Mouse (Mus musculus) neural tube, embryonic 10.5 days (tissue): ENCODE measurements around the gene H2afv.
"Not testable (repeated sequence)": the region's sequence is repeated elsewhere in the genome, so short reads cannot be mapped to it uniquely, and the experiment has no call there.

ENCODE experiments used
- DNase-seq: peaks from one replicate; pipeline ENCODE4 v3.0.0-alpha.2; 2017; ENCODE audit warnings: low spot score; ENCODE audit errors: extremely low spot score

Gene H2afv

DNA sequence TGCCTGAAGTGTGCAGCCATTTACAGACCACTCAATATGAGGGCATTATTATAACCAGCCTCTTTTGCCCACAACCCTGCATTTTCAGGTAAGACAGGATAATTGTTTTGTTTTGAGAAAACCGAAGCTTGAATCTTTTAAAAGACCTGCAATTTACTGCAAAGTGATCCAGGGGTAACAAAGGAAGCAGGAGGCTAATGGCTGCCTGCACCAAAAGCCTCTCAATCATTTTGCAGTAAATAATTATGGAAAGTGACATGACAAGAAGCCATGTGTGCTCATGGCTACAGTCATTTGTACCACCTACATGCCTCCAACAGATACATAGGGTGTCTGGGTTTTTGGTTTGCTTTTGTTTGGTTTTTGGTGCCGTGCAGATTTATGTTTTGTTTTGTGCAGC, 26.8 kb upstream of the H2afv start:
- DNase-seq: no peak

DNA sequence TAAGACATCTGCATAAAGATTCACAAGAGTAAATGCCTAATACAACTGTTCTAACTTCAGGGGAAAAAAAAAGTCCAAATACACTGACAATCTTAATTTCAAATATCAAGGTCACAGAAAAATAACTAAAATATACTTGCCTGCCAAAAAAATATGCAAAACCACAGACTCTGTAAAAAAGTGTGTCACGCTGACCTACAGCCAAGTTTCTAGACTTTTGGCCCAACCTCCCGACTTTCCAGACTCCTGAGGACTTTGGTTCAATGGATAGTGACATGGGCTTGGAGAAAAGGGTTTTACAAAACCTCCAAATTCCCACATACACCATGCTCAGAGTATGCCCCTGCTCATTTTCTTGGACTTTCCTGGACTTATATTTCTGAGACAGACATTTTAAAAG, 24.3 kb upstream of the H2afv start:
- DNase-seq: no peak

DNA sequence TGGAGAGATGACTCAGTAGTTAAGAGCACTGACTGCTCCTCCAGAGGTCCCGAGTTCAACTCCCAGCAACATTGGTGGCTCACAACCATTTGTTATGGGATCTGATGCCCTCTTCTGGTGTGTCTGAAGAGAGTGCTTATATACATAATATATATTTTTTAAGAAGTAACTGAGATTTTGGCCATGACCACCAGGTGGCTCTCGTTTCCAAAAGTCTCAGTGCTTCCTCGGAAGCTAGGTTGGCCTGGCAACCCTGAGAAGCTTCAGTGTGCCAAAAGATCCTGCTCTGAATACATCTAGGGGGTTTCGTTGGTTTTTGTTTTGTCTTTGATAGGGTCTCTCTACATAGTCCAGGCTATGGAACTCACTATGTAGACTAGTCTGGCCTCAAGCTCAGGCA, 20.9 kb upstream of the H2afv start:
- DNase-seq: peak; percentile 56

DNA sequence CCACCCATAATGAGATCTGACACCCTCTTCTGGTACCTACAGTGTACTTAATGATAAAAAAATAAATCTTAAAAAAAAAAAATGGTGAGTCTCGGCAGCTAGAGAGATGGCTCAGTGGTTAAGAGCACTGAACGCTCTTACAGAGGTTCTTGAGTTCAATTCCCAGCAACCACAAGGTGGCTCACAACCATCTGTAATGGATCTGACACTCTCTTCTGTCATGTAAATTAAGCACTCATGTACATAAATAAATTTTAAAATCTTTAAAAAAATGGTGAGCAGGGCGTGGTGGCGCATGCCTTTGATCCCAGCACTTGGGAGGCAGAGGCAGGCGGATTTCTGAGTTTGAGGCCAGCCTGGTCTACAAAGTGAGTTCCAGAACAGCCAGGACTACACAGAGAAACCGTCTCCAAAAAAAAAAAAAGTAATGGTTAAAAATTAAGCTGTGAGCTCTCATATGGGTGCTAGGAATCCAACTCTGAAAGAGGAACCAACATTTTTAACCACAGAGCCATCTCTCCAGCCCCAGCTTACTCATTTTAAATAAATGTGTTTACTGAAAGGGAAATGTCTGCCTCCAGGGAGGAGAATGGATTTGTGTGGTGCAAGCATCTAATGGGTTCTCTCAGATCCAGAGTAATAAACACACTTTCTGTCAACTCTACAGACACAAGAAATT, 19.1 kb upstream of the H2afv start:
- DNase-seq: no peak

DNA sequence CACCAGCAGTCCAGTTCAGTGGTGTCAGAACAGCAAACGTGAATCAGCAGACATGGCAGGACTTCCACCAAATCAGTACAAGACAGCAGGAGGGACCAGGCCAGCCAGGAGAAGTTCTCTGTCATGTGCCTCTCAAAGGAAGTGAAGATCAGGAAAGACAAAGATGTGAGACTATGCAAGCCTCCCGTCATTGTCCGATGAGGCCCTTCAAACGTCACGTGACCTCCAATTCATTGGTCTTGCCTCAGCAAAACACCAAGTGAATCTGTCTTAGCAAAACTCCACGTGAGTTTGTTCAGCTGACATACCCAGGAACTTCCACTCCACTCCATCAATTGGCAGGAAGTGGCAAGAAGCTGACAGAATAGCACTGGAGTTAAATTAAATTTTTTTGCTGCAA, 11.8 kb upstream of the H2afv start:
- no peak for DNase-seq

DNA sequence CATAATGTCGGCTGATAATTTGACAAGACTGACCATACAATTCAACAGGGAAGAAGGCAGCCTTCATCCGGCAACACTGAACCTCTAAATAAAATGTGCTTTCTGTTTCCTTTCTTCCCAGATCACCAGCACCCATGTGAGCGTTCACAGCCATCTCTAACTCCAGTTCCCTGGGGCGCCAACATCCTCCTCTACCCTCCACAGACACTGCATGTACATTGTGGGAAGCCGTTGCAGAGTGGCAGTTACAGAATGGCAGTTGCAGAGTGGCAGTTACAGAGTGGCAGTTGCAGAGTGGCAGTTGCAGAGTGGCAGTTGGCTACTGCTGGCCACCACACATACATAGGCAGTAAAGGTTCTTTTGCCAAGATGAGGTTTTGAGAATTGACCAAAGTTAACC, 3.9 kb upstream of the H2afv start:
- DNase-seq: not testable (repeated sequence)

DNA sequence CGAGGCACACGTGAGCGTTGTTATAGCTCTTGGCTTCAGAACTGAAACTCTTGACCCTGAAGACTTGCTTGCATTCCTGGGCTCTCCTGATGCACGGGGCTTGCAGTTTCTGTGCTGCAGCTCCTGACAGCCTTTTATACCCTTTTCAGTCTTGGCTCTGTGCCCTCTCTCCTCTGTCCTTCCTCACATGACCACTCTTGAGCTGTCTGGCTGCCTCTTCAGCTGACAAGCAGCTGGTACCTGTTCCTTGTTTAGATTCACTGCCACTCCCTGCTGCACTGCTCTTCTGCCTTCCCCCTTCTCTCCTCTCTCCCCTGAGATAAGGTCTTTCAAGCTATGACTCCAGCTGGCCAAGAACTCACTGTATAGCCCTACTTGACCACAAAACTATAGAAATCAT, 3.2 kb upstream of the H2afv start:
- no peak for DNase-seq

DNA sequence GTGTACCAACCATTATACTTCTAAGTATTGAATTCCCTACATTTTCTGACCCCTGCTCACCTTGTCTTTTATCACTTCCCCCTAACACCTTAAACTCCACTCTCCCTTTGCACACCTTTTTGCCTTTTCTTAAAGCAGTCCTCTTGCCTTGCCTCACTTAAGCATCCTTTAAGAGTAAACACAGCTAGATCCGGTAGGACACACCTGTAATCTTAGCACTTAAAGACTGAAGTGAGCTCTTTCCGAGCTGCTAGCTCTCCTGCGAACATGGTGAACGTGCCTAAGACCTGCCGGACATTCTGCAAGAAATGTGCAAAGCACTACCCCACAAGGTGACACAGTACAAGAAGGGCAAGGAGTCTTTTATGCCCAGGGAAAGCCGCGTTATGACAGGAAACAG, 1.7 kb upstream of the H2afv start:
- no peak for DNase-seq

DNA sequence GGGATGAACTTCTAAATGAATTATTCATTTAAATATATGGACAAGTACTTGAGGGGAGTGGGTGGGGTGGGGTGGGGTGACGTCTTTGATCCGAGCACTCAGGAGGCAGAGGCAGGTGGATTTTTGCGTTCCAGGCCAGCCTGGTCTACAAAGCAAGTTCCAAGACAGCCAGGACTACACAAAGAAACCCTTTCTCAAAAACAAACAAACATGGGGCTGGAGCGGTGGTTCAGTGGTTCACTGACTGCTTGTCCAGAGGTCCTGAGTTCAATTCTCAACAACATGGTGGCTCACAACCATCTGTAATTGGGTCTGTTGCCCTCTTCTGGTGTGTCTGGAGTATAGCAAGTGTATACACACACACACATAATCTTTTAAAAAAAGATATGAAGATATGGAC, 1.2 kb upstream of the H2afv start:
- DNase-seq: no peak

DNA sequence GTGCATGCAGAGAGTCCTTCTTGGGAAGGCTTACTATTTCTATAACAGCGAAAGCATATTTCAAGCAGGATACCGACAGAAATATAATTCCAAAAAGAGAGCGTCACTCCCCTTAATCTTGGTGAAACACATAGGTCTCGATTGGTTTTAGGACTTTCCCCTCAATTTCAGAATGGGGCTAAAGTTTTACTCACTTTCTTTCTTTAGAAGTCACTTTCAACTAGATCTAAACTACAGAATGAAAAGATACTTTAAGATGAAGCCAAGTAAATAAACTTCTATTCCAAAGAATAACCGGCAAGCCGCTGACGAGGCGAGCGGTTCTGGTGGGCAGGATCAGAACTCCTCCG, 541 bp downstream of the H2afv start:
- DNase-seq: no peak

DNA sequence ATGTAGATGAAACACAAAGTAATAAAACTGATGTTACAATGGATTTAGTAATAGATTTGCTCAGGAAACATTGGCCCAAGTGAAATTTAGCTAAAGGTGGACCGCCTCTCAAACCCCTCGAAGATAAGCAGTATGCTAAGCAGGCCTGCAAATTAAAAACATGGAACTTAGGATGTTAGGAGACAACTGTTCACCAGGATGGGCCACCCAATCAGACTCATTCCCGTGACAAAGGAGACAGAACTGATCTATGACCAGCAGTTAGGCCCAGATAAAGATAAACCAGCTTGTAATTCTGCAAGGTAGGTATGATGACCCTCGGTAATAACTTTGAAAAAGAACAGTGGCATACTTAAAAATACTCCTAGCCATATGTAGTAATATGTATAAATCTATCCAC, 1.1 kb downstream of the H2afv start:
- no peak for DNase-seq

DNA sequence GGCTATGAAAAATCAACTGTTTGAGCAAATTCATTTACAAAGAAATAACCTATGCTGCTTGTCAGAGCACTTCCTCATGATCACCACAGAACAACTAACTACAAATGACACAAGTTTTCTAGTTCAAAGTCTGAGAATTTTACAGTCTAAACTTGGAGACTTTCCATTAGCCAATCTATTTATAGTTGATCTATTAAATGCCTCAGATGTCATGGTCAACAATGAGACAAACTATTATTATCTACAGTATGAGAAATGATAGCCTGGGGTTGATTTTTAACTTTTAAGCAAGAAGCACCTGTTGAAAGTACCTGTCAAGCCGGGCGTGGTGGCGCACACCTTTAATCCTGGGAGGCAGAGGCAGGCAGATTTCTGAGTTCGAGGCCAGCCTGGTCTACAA, 1.7 kb downstream of the H2afv start:
- no peak for DNase-seq

DNA sequence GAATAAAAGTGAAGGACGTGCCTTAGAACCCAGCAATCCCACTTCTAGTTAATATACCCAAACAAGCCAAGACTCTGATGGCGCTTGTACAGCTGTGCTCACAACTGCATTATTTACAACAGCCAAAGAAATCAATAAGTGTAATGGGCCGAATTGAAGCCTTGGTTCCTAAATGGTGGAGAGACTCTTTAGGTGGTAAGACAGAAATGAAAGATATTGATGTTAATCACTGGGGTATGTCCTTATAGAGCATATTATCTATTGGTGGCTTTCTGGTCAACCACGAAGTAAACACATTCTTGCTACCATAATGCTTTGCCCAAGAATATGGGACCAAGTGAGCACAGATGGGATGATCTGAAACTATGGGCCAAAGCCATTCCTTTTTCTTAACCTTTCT, 4.1 kb downstream of the H2afv start:
- DNase-seq: no peak

DNA sequence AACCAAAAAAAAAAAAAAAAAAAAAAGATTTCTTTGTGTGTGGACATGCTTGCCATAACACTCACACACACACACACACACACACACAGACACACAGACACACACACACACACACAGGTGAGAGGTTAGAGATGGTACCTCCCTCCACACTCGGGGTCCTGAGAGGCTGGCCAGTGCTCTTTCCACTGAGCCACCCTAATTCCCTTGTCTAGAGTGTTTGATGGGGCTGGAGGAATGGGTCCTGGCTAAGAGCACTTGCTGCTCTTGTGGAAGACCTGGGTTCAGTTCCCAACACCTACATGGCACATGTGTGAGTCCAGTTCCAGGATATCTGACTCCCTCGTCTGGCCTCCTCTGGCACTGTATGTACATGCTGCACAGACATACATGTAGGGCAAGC, 6.6 kb downstream of the H2afv start:
- DNase-seq: no peak

DNA sequence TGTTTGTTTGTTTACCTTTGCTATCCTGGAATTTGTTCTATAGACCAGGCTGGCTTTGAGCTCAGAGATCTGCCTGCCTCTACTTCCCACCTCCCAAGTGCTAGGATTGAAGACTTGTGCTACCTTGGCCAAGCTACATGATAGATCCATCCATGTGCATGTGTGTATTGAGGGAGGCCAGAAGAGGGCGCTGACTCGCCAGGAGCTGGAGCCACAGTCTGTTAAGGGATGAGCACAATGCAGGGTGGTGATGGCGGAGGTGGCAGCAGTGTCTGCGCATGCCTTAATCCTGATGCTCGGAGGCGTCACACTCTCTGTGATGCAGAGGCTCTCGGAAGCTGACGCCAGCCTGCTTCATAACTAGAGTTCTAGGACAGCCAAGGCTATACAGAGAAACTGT, 7.8 kb downstream of the H2afv start:
- DNase-seq: no peak

DNA sequence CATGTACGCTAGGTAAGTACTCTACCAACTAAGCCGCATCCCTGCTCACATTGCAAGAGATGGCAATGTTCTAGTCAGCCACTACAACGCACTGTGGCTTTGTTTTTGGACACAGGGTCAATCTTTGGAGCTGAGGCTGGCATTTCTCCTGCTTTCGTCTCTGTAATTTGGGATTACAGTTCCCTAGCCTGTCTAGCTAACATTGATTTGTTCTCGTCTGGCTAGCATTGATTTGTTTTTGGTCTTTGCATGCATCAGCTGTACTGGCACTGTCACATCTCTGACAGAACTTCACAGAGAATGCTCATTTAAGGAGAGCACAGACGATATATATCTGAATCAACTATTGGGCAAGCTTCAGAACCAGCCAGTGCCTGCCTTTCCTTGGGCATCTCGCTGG, 14.1 kb downstream of the H2afv start:
- no peak for DNase-seq

DNA sequence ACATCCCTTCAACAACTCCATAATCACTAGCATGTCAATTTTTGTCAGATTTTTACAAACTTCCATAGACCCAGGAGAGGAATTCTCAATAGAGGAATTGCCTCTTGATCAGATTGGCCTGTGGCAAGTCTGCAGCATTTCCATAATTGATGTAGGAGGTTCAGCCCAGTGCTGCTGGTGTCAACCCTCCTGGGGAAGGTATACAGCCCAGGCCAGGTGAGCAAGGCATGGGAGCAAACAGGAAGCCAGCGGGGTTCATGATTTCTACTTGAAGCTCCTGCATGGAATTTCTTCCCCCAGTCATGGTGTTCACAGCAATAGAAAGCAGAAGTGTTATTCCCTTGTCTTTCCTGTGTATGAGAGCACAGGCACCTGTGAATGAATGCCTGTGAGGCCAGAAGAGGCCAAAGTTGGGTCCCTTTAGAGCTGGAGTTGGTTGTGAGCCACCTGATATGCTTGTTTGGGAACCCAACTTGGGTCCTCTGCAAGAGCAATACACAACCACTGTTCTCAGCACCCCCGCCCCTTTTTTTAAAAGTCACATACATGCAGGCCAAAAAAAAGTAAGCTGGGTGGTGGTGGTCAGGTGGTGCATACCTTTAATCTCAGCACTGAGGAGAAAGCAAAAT, 23.4 kb downstream of the H2afv start:
- DNase-seq: no peak

DNA sequence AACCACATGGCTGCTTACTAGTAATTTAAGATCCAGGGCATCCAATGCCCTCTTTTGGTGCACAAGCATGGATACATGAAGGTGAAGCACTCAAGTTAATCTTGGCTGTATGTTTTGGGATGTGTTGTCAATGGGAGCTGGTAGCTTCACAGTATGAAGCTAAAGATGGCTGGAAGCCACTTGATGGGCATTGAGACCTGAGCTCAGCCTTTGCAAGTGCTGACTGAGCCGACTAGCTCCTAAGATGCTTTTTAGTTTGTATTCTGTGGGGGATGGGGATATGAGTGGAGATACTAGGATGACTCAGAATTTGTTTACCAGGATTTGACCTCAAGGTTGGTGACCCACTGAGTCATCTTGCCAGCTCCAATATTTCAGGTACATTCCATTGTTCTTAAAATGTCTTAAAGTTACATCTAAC, 23.9 kb downstream of the H2afv start:
- DNase-seq: no peak

DNA sequence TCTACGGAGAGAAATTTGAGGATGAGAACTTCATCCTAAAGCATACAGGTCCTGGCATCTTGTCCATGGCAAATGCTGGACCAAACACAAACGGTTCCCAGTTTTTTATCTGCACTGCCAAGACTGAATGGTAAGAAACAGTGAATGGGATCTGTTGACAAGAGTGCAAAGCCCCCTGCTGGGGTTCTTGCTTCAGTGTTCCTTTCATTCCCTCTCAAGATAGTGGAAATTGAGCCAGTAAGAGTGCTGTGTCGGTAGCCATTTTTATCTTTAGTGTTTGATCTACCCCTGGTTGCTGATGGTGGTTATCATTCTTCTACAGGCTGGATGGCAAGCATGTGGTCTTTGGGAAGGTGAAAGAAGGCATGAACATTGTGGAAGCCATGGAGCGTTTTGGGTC, 25.1 kb downstream of the H2afv start:
- not testable (repeated sequence) for DNase-seq

DNA sequence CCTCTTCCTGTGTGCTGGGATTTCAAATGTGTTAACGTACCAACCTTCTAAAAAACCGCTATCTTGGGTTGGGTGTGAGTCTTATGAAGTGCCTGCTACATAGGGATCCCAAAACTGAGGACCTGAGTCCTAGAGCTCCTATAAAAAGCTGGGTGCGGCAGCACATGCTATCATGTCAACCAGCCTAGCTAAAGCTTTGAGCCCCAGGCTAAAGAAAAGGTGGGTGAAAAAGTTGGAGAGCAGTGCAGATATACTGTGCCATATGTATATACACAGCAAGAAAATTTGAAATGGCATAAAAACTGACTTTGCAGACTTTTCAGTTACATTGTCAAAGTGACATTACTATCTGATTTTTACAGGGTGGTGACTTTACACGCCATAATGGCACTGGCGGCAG, 25.5 kb downstream of the H2afv start:
- no peak for DNase-seq

DNA sequence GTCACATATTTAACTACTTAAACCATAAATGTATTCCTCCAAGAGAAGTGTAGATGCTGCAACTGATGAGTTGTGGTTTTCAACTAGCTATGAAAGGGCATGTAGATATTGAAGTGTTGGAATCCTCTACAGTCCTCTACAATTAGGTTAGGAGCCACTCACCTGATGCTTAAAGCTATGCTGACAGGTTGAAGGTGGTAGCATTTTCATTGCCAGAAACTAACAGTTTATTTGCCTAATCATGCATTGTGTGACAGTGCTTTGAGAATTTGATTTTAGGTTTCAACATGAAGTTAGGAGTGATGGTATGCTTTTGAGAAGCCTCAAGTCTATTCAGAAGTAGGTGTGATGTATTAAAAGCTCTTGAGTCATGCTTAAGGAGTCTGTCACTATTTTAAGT, 26.8 kb downstream of the H2afv start:
- no peak for DNase-seq

DNA sequence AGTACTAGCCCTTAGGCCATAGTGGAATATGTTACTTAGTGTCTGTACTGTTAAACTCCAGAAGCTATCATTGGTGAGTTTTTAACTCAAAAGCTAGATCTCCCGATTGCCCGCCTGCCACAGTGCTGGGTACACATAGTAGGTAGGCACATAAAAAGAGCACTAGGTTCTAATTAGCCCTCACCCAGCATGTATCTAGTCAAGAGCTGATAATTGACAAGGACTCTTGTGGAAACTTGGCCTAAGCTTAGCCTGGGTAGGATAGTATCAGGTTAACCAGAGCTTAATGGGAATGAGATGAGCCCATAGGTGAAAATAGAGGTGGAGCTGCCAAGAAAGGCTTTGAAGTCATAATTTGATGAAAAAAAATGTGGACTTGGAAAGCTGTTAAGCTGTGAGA, 27.2 kb downstream of the H2afv start:
- no peak for DNase-seq

DNA sequence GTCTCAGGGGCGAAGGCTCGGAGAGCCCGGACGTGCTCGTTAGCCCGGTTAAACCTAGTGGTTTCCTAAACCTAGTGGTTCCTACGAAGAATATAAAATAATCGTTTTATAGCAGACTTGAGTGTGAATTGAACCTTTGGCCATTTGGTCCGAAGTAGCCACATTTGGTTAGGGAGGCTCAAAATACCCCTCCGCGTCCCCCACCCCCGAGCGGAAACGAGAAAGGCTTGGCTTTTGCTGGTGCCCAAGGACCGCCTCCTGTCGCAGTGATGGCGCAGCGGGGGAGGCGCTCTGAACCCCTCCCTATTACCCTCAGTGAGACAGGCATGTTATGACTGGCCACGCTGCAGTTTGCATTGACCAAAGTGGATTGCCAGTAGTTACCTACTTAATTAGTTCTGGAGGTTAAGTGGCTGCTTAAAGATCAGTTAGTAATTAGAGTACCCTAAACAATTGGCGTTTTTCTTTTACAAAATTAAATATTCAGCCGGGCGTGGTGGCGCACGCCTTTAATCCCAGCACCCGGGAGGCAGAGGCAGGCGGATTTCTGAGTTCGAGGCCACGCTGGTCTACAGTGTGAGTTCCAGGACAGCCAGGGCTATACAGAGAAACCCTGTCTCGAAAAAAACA, 27.7 kb downstream of the H2afv start:
- peak; percentile 66 for DNase-seq
